Mouse (Mus musculus): ENCODE measurements around the gene 1110051M20Rik.

1110051M20Rik gene

GRCm38 (mm10) chr2:91457259-91457655 lies 12.8 kb upstream of the 1110051M20Rik start, which contains the start of gene Lrp4:
TSS of gene Lrp4 (plus strand) at chr2:91457511.
- peak; percentile 88 for DNase-seq

- no peak for DNase-seq
Observed at GRCm38 (mm10) chr2:91456491-91457100, 12.1 kb upstream of the 1110051M20Rik start.

GRCm38 (mm10) chr2:91455826-91456225 lies 11.3 kb upstream of the 1110051M20Rik start:
- no peak for DNase-seq

- no peak for DNase-seq
Observed at GRCm38 (mm10) chr2:91454434-91454833, 9.9 kb upstream of the 1110051M20Rik start.

GRCm38 (mm10) chr2:91453231-91454075 lies 8.9 kb upstream of the 1110051M20Rik start:
- no peak for DNase-seq

- no peak for DNase-seq
Observed at GRCm38 (mm10) chr2:91452658-91453057, 8.2 kb upstream of the 1110051M20Rik start.

GRCm38 (mm10) chr2:91450316-91450715 lies 5.8 kb upstream of the 1110051M20Rik start:
- DNase-seq, result no peak

- DNase-seq, result no peak
Observed at GRCm38 (mm10) chr2:91449662-91450061, 5.2 kb upstream of the 1110051M20Rik start.

GRCm38 (mm10) chr2:91442241-91442640 lies 2.3 kb downstream of the 1110051M20Rik start:
- DNase-seq, result no peak

- no peak for DNase-seq
Observed at GRCm38 (mm10) chr2:91441715-91442114, 2.8 kb downstream of the 1110051M20Rik start.

GRCm38 (mm10) chr2:91440686-91441085 lies 3.8 kb downstream of the 1110051M20Rik start:
- no peak for DNase-seq

- no peak for DNase-seq
Observed at GRCm38 (mm10) chr2:91439876-91440275, 4.6 kb downstream of the 1110051M20Rik start.

- DNase-seq, result peak; percentile 18
Observed at GRCm38 (mm10) chr2:91439271-91439670, 5.2 kb downstream of the 1110051M20Rik start.

GRCm38 (mm10) chr2:91437116-91437815 lies 7.2 kb downstream of the 1110051M20Rik start:
- DNase-seq, result no peak

- no peak for DNase-seq
Observed at GRCm38 (mm10) chr2:91436713-91437112, 7.8 kb downstream of the 1110051M20Rik start.

- no peak for DNase-seq
Observed at GRCm38 (mm10) chr2:91430600-91430919, 13.9 kb downstream of the 1110051M20Rik start.

GRCm38 (mm10) chr2:91429915-91430599 lies 14.4 kb downstream of the 1110051M20Rik start:
- no peak for DNase-seq

- no peak for DNase-seq
Observed at GRCm38 (mm10) chr2:91429146-91429545, 15.4 kb downstream of the 1110051M20Rik start.

- DNase-seq, result no peak
Observed at GRCm38 (mm10) chr2:91426321-91426720, 18.2 kb downstream of the 1110051M20Rik start.

- no peak for DNase-seq
Observed at GRCm38 (mm10) chr2:91424061-91424720, 20.3 kb downstream of the 1110051M20Rik start.

GRCm38 (mm10) chr2:91421641-91422040 lies 22.9 kb downstream of the 1110051M20Rik start:
- no peak for DNase-seq

- no peak for DNase-seq
Observed at GRCm38 (mm10) chr2:91413811-91414210, 30.7 kb downstream of the 1110051M20Rik start.
